Mouse (Mus musculus) brain, adult 2 months (tissue): ENCODE measurements at regions not wholly inside any gene's neighbourhood (a gene's known extent, or its start where the extent isn't known, plus 50 kb on each side); places are given as distances from the start of the nearest gene placed in this dataset.
A peak's percentile ranks its signal among the peaks of the same experiment; 100 is the strongest.

Experiments used
- DNase-seq: peaks from one replicate; pipeline ENCODE4 v3.0.0; 2011; ENCODE audit warnings: low read depth, low spot score

GRCm38 (mm10) chr12:13048168-13048727 is 106.5 kb upstream of the Mycn start:
- no peak for DNase-seq

- no peak for DNase-seq
These were observed 101.2 kb upstream of the Mycn start for GRCm38 (mm10) chr12:13042934-13043333.

- peak; percentile 58 for DNase-seq
These were observed 93.5 kb upstream of the Mycn start for GRCm38 (mm10) chr12:13035108-13035741.

- no peak for DNase-seq
These were observed 88.6 kb upstream of the Mycn start for GRCm38 (mm10) chr12:13030333-13030732.

GRCm38 (mm10) chr12:13028086-13028485 is 86.4 kb upstream of the Mycn start:
- no peak for DNase-seq

GRCm38 (mm10) chr12:13026041-13026580 is 84.4 kb upstream of the Mycn start:
- peak; percentile 24 for DNase-seq

GRCm38 (mm10) chr12:13024215-13024841 is 82.6 kb upstream of the Mycn start:
- DNase-seq: peak; percentile 48

- DNase-seq: peak; percentile 42
These were observed 69.5 kb upstream of the Mycn start for GRCm38 (mm10) chr12:13011023-13011761.

GRCm38 (mm10) chr12:13010405-13010804 is 68.7 kb upstream of the Mycn start:
- DNase-seq: no peak

GRCm38 (mm10) chr12:13009470-13009869 is 67.8 kb upstream of the Mycn start:
- no peak for DNase-seq

- no peak for DNase-seq
These were observed 61.0 kb upstream of the Mycn start for GRCm38 (mm10) chr12:13002703-13003102.

GRCm38 (mm10) chr12:13002069-13002590 is 60.4 kb upstream of the Mycn start:
- DNase-seq: peak; percentile 44

- DNase-seq: no peak
These were observed 54.3 kb upstream of the Mycn start for GRCm38 (mm10) chr12:12995974-12996361.

- DNase-seq: no peak
These were observed 53.6 kb upstream of the Mycn start for GRCm38 (mm10) chr12:12995061-12995973.

- DNase-seq: no peak
These were observed 52.4 kb upstream of the Mycn start for GRCm38 (mm10) chr12:12993894-12994714.
